In the genomic region with DNA sequence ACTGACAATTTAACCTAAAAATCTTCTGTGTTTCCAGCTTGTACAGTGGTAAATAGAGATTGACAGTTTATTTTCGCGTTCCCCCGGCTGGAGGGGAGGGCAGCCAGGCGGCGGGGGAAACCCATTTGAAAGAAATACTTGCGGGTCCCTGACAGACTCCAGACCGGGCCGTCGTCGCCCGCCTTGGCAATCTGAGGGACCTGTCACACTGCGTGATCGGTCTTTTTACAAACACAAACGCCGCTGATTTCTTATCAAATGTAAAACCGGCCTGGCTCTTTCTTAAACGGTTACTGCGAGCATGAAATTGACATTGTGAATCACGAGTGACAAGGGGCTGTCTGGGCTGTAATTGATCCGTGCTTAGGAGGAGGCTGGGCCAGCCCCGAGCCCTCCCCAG, we compare ENCODE assay signal across 20 mouse cellular contexts. TPM values are rescaled to one million over a fixed set of nuclear protein-coding genes. Genes with fewer than 3 reads are reported as not detected.
DNase-seq lines count a peak whose midpoint lies in the region; ATAC-seq and TF ChIP-seq lines count a peak whose summit lies in the region.
"Had no signal": no experiment of that assay in that cellular context is flagged by ENCODE, and none has a peak within 500 bp of the region (broad histone marks: within the 10 kb centered on the region; RNA-seq: fewer than 3 reads in every experiment).

No protein-coding gene starts in this region.

- peak overlapping the region; percentile 22; the same call in 1 of the 2 replicates for H3K4me2 ChIP-seq in kidney, embryonic 15.5 days
- H3K4me2 ChIP-seq in forebrain, postnatal 0 days (ENCODE audit: low read depth), result peak overlapping the region; percentile 17; the same call in 1 of the 2 replicates
- H3K4me2 ChIP-seq in myocyte (ENCODE audit: low read depth), result no peak overlapping the region
- H3K4me2 ChIP-seq: liver, embryonic 11.5 days; lung, embryonic 14.5 days had no signal

- no peak for TF ChIP-seq POLR2A in myocyte (IDR thresholded peaks at IDR 0.05; ENCODE audit: insufficient read length, low read depth)

- no peak for DNase-seq in heart, embryonic 10.5 days (ENCODE audit: low spot score)
- DNase-seq in heart, postnatal 4 days, result no peak
- no peak for DNase-seq in kidney, postnatal 36 days
- no peak for DNase-seq in forebrain, postnatal 0 days
- DNase-seq in layer of hippocampus, adult 8-10 months (ENCODE audit: low spot score in 2 of 2), result no peak
- DNase-seq: adrenal gland, adult 8-10 months; B cell, adult 2 months; cerebellum, adult 11 months; lung, embryonic 14.5 days; thymus, postnatal 4 days had no signal

- H3K27me3 ChIP-seq in heart, embryonic 10.5 days (ENCODE audit: insufficient read depth, poor library complexity, severe bottlenecking), result peaks cover 93% of the 10 kb centered on the region
- peaks cover 51% of the 10 kb centered on the region for H3K27me3 ChIP-seq in kidney, embryonic 15.5 days
- no peaks in the 10 kb centered on the region for H3K27me3 ChIP-seq in forebrain, postnatal 0 days (ENCODE audit: insufficient read depth, low read length)
- peaks cover 20% of the 10 kb centered on the region for H3K27me3 ChIP-seq in myocyte (ENCODE audit: control insufficient read depth, insufficient read depth, insufficient read length)

- no peak for TF ChIP-seq CTCF in forebrain, postnatal 0 days (IDR thresholded peaks at IDR 0.05; ENCODE audit: low read depth)

- no peak overlapping the region for H3K9ac ChIP-seq in kidney, embryonic 15.5 days
- no peak overlapping the region for H3K9ac ChIP-seq in forebrain, postnatal 0 days
- H3K9ac ChIP-seq: lung, embryonic 14.5 days had no signal

- no peaks in the 10 kb centered on the region for H3K79me2 ChIP-seq in myocyte (ENCODE audit: control insufficient read depth, insufficient read depth)

- WGBS in heart, embryonic 10.5 days, result 5% methylated on average over 21 of the region's 21 CpGs
- 6% methylated on average over 21 of the region's 21 CpGs for WGBS in kidney, embryonic 15.5 days
- 14% methylated on average over 21 of the region's 21 CpGs for WGBS in forebrain, postnatal 0 days

- no peak for ATAC-seq in kidney, embryonic 15.5 days (replicated peaks; ENCODE audit: low FRiP score)
- peak; percentile 36; the same call in 1 of the 2 replicates for ATAC-seq in forebrain, postnatal 0 days

- H3ac ChIP-seq in myocyte (ENCODE audit: control insufficient read depth, insufficient read length), result no peak overlapping the region

- no peaks in the 10 kb centered on the region for H3K9me3 ChIP-seq in heart, embryonic 10.5 days
- H3K9me3 ChIP-seq in kidney, embryonic 15.5 days (replicated peaks), result no peaks in the 10 kb centered on the region
- H3K9me3 ChIP-seq in forebrain, postnatal 0 days (ENCODE audit: low read length), result no peaks in the 10 kb centered on the region
- H3K9me3 ChIP-seq: limb, embryonic 10.5 days had no signal

- peak overlapping the region; percentile 6; the same call in 1 of the 2 replicates for H3K4me3 ChIP-seq in heart, embryonic 10.5 days
- no peak overlapping the region for H3K4me3 ChIP-seq in kidney, embryonic 15.5 days (replicated peaks)
- no peak overlapping the region for H3K4me3 ChIP-seq in forebrain, postnatal 0 days (ENCODE audit: low read depth, low read length)
- H3K4me3 ChIP-seq in myocyte, result peak overlapping the region; percentile 11
- H3K4me3 ChIP-seq: layer of hippocampus, adult 2 months; left cerebral cortex, adult 2 months; limb, embryonic 10.5 days had no signal

- no peaks in the 10 kb centered on the region for H3K36me3 ChIP-seq in heart, embryonic 10.5 days
- no peaks in the 10 kb centered on the region for H3K36me3 ChIP-seq in kidney, embryonic 15.5 days
- no peaks in the 10 kb centered on the region for H3K36me3 ChIP-seq in forebrain, postnatal 0 days (ENCODE audit: insufficient read depth)
- no peaks in the 10 kb centered on the region for H3K36me3 ChIP-seq in myocyte (ENCODE audit: control insufficient read depth, insufficient read depth)
- H3K36me3 ChIP-seq: limb, embryonic 10.5 days had no signal

- no peak overlapping the region for H3K27ac ChIP-seq in heart, embryonic 10.5 days
- H3K27ac ChIP-seq in kidney, embryonic 15.5 days, result peak overlapping the region; percentile 67; the same call in 1 of the 2 replicates
- no peak overlapping the region for H3K27ac ChIP-seq in forebrain, postnatal 0 days (ENCODE audit: low read depth, low read length)
- H3K27ac ChIP-seq: layer of hippocampus, adult 2 months; left cerebral cortex, adult 2 months; limb, embryonic 10.5 days; macrophage had no signal

- peaks cover 5% of the 10 kb centered on the region; the same call in 1 of the 2 replicates for H3K4me1 ChIP-seq in heart, embryonic 10.5 days
- peaks cover 44% of the 10 kb centered on the region for H3K4me1 ChIP-seq in kidney, embryonic 15.5 days
- no peaks in the 10 kb centered on the region for H3K4me1 ChIP-seq in forebrain, postnatal 0 days (ENCODE audit: insufficient read depth)

TF ChIP-seq in myocyte, 11 proteins besides CTCF, POLR2A, EP300 and RAD21:
- TF ChIP-seq E2F4 (IDR thresholded peaks at IDR 0.05; ENCODE audit: insufficient read depth) (no peak), CEBPB (IDR thresholded peaks at IDR 0.05; ENCODE audit: insufficient read depth, poor library complexity, severe bottlenecking) (no peak), SRF (IDR thresholded peaks at IDR 0.05; ENCODE audit: control insufficient read depth, insufficient read length, low read depth) (no peak), TCF3 (IDR thresholded peaks at IDR 0.05; ENCODE audit: insufficient read length, low read depth) (no peak), REST (IDR thresholded peaks at IDR 0.05; ENCODE audit: insufficient read depth, insufficient read length) (no peak), POLR2AphosphoS2 (IDR thresholded peaks at IDR 0.05; ENCODE audit: insufficient read length, low read depth) (no peak)

RNA-seq across cellular contexts. Expression of a gene that starts 50.5 kb away (rescaled TPM):
- polyA plus RNA-seq in heart, embryonic 10.5 days (2016; fragmentation: Nextera tagmentation; extraction: Ambion mirVana), result 0.18 TPM in 1 of 2 replicates, not detected in the other
- not detected for total RNA-seq in heart, postnatal 4 days (2021)
- polyA plus RNA-seq in kidney, embryonic 15.5 days (2015; fragmentation: Nextera tagmentation; extraction: Ambion mirVana), result 90.8 and 96.1 TPM in 2 replicates
- 3.4 and 5.8 TPM in 2 replicates for total RNA-seq in forebrain, postnatal 0 days (2014; rRNA removed)
- 0.93 and 2.8 TPM in 2 replicates for polyA plus RNA-seq in forebrain, postnatal 0 days (2015; fragmentation: Nextera tagmentation; extraction: Ambion mirVana)
- not detected for polyA plus RNA-seq in myocyte (2012; fragmentation: generic; extraction: Trizol)
- total RNA-seq in layer of hippocampus, adult 8-10 months (2022), result not detected
- total RNA-seq: adrenal gland, adult 8-10 months; gastrocnemius, postnatal 4 days; layer of hippocampus, adult 2 months had no signal
- polyA plus RNA-seq: heart, embryonic 16.5 days; intestine, embryonic 14.5 days; liver, embryonic 11.5 days; lung, embryonic 14.5 days; macrophage had no signal

Comparison
In these comparisons a context has a peak if more than half of its experiments do, and no peak if none do; other contexts are left out.
1. H3K4me3 ChIP-seq: peak in heart, embryonic 10.5 days (single experiment) and myocyte (single experiment); none in kidney, embryonic 15.5 days (single experiment) and forebrain, postnatal 0 days (single experiment).
2. RNA of a gene that starts 50.5 kb away (polyA plus RNA-seq): 90.8 to 96.1 TPM in kidney, embryonic 15.5 days; 0.93 to 2.8 TPM in forebrain, postnatal 0 days, 0.18 TPM in heart, embryonic 10.5 days and not detected in myocyte (single experiment); every median in the first group is over 10 times any median in the second.